Mouse (Mus musculus) hindbrain, embryonic 16.5 days (tissue): ENCODE measurements around the gene Cacng3. TPM values are rescaled to one million over a fixed set of nuclear protein-coding genes. Genes with fewer than 3 reads are reported as not detected.
A peak's percentile ranks its signal among the peaks of the same experiment; 100 is the strongest.

Source experiments
- ATAC-seq: fragments of 200-750 bp; cut with Nextera tagmentation; 2 replicates; pipeline ENCODE4 v1.8.0; 2017; ENCODE audit warnings: moderate TSS enrichment, moderate library complexity
- H3K27ac ChIP-seq: fragments of 300-500 bp; sonication (generic); 2 replicates; pipeline ENCODE4 v1.5.1; 2014; ENCODE audit warnings: low read depth, mild to moderate bottlenecking, control low read depth, low read length, moderate library complexity
- H3K27me3 ChIP-seq: fragments of 300-500 bp; sonication (generic); replicated peaks from 2 replicates; pipeline ENCODE4 v1.6.1; 2014; ENCODE audit warnings: low read length; ENCODE audit not compliant: control insufficient read depth, insufficient read depth
- H3K36me3 ChIP-seq: fragments of 300-500 bp; sonication (generic); 2 replicates; pipeline ENCODE4 v1.6.1; 2014; ENCODE audit warnings: mild to moderate bottlenecking, low read length, moderate library complexity, mixed read lengths; ENCODE audit not compliant: control insufficient read depth, insufficient read depth
- H3K4me1 ChIP-seq: fragments of 300-500 bp; sonication (generic); 2 replicates; pipeline ENCODE4 v1.6.1; 2014; ENCODE audit warnings: low read depth, low read length; ENCODE audit not compliant: control insufficient read depth, insufficient read depth
- H3K4me2 ChIP-seq: fragments of 300-500 bp; sonication (generic); 2 replicates; pipeline ENCODE4 v1.6.1; 2014; ENCODE audit warnings: mild to moderate bottlenecking, low read length, control low read depth, moderate library complexity
- H3K4me3 ChIP-seq: fragments of 300-500 bp; sonication (generic); 2 replicates; pipeline ENCODE4 v1.5.1; 2014; ENCODE audit warnings: mild to moderate bottlenecking, low read length, control low read depth, moderate library complexity
- H3K9ac ChIP-seq: fragments of 300-500 bp; sonication (generic); 2 replicates; pipeline ENCODE4 v1.6.1; 2014; ENCODE audit warnings: low read depth, mild to moderate bottlenecking, control low read depth, low read length, moderate library complexity
- H3K9me3 ChIP-seq: fragments of 300-500 bp; sonication (generic); 2 replicates; pipeline ENCODE4 v1.6.1; 2014; ENCODE audit warnings: mild to moderate bottlenecking, low read length, moderate library complexity; ENCODE audit not compliant: control insufficient read depth
- WGBS: fragments of 180-500 bp; shearing (Covaris S2); extraction: QIAGEN DNeasy Blood & Tissue Kit; methylation state at CpG from one replicate; pipeline ENCODE4 v1.1.7; 2014; 5-methylcytosine and 5-hydroxymethylcytosine counted together
- polyA plus RNA-seq: library from polyadenylated mRNA; unstranded; fragments of >200 nt; fragmentation: Nextera tagmentation; extraction: Ambion mirVana; gene quantifications from 2 replicates; pipeline ENCODE4 v1.2.1, GENCODE M21; 2015

The Cacng3 gene
- polyA plus RNA-seq, 1 experiment from 2014 or later = 29.5 TPM

DNA sequence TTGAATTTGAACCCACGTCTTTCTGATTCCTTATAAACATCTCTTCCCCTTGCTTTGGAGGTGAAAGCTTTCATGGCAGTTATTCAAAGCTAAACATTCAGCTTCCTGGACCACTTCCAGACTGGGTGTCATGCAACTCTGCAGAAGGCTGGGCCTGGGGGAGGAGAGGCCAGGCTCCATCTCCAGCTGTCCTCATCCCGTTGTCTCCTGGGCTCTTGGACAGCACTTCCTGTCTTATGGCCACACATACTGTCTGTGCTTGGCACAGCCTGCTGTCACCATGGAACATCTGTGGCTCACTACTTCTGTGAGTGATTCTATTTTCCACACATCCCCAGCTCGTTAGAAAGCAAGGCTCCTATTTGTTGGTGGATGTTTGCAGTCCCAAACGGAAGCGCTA, 31.5 kb downstream of the Cacng3 start:
- Histone ChIP-seq H3K4me3 (no peak overlapping the region), H3K9me3 (no peaks in the 10 kb centered on the region), H3K4me1 (no peaks in the 10 kb centered on the region), H3K36me3 (no peaks in the 10 kb centered on the region), H3K27me3 (no peaks in the 10 kb centered on the region), H3K9ac (no peak overlapping the region), H3K4me2 (no peak overlapping the region), H3K27ac (no peak overlapping the region)
- no peak for ATAC-seq
- WGBS = 70% methylated on average over 5 of the region's 5 CpGs

DNA sequence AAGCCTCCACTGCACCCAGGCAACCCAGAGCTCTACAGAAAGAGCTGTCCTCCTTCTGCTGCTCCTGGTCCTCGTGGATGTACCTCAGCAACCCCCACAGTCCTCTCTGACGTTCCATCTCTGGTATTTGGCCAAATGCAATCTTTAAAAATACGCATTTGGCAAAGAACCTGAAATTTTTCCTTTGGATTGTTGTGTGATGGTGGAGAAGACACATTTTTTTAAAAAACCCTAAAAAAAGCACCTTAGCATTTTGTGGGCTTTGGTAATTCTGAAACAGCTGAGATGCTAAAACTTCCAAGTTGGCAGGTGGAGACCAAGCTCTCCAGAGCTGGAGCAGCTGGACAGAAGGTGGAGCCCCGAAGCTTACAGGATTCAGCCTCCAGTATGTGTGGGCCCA, 32.2 kb downstream of the Cacng3 start:
- Histone ChIP-seq H3K36me3 (no peaks in the 10 kb centered on the region), H3K27ac (no peak overlapping the region), H3K9me3 (no peaks in the 10 kb centered on the region), H3K27me3 (no peaks in the 10 kb centered on the region), H3K4me3 (no peak overlapping the region), H3K4me1 (no peaks in the 10 kb centered on the region), H3K9ac (no peak overlapping the region), H3K4me2 (no peak overlapping the region)
- 86% methylated on average over 4 of the region's 4 CpGs for WGBS
- no peak for ATAC-seq

DNA sequence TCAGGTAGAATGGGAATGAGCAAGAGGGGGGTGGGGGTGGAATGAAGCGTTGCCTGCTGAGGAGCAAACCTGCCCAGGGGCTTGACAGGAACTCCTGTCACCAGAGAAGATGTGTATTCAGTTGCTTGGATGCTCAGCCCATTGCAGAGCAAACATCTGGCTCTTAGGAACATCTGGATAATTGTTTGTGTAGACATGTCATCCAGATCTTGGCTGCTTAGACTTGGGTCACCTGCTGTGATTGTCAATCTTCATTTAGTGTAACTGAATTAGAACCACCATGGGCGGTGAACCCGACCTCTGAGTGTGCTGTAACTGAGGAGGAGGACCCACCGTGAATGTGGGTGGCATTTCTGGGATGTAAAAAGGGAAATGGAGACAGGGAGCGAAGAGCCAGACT, 36.4 kb downstream of the Cacng3 start:
- 45% methylated on average over 5 of the region's 5 CpGs for WGBS
- Histone ChIP-seq H3K27me3 (no peaks in the 10 kb centered on the region), H3K27ac (no peak overlapping the region), H3K4me1 (no peaks in the 10 kb centered on the region), H3K9me3 (no peaks in the 10 kb centered on the region), H3K4me2 (no peak overlapping the region), H3K36me3 (no peaks in the 10 kb centered on the region), H3K4me3 (no peak overlapping the region), H3K9ac (no peak overlapping the region)
- ATAC-seq = no peak

DNA sequence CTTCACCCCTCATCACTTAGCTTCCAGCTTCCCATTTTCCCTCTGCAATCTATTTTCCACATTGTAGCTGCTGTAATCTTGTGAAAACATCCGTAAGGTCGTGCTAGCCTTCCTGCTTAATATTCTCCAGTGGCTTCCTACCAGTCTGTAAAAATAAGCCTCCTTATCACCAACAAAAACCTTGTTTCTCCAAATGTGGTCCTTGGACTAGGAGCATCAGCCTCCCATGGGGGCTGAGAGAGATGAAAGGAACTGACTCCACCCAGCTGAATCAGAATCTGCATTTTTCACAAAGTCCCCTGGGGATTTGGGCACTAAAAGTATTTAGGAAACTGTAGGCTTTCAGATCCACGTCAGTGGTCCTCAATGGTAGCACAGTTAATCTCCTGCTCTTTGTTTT, 46.0 kb downstream of the Cacng3 start:
- Histone ChIP-seq H3K36me3 (no peaks in the 10 kb centered on the region), H3K4me2 (no peak overlapping the region), H3K27ac (no peak overlapping the region), H3K9ac (no peak overlapping the region), H3K9me3 (no peaks in the 10 kb centered on the region), H3K4me3 (no peak overlapping the region), H3K27me3 (no peaks in the 10 kb centered on the region), H3K4me1 (no peaks in the 10 kb centered on the region; the same call in 1 of the 2 replicates)
- 32% methylated on average over 3 of the region's 3 CpGs for WGBS
- no peak for ATAC-seq

DNA sequence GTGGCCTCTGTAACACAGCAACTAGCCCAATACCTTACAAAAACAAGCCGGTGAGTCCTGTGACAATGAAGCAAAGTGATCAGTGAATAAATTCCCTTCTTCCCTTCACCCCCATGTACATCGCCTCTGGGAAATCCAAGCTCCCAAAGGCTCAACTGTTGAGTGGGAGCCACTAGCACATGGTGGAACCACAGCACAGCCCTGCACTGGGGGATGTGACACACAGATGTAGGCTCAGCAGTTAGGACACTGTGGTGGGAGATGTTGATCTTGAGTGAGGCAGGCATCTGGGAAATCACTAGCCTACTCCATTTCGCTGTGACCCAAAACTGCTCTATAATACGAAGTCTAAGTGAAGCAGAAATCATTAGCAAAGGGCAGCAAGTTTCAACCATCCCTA, 48.2 kb downstream of the Cacng3 start:
- ATAC-seq = no peak
- 87% methylated on average over 4 of the region's 4 CpGs for whole genome bisulfite sequencing

DNA sequence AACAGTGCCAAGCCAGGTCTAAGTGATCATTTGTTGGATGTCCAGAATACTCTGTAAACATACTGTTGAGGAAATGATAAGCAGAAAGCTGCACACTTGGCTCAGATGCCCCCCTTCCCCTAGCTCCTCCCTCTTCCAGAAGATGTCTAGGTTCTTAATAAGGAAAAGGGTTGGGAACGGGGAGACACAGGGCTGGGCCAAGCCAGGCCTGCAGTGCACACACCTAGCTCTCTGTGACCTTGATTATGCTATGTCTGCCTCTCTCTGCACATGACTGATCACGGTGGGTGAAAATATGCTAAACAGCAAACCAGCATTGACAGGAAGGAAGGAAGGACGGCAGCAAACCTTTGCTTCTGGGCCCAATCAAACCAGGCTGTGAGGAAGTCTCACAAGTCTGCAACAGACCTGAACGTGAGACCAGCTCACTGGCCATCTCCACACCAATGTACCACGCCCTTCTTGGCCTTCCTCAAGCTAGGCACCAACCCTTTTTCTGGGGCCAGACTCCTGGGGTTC, 53.1 kb downstream of the Cacng3 start:
- Histone ChIP-seq H3K9ac (no peak overlapping the region), H3K27me3 (no peaks in the 10 kb centered on the region), H3K4me1 (no peaks in the 10 kb centered on the region), H3K4me3 (no peak overlapping the region), H3K36me3 (no peaks in the 10 kb centered on the region), H3K27ac (no peak overlapping the region), H3K9me3 (no peaks in the 10 kb centered on the region), H3K4me2 (no peak overlapping the region)
- WGBS = 49% methylated on average over 5 of the region's 5 CpGs
- no peak for ATAC-seq

More for the DNA sequence above, 48.2 kb downstream of the Cacng3 start:
- Histone ChIP-seq H3K4me2 (no peak overlapping the region), H3K9me3 (no peaks in the 10 kb centered on the region), H3K4me3 (no peak overlapping the region), H3K27ac (no peak overlapping the region), H3K27me3 (no peaks in the 10 kb centered on the region), H3K4me1 (no peaks in the 10 kb centered on the region; the same call in 1 of the 2 replicates), H3K36me3 (no peaks in the 10 kb centered on the region), H3K9ac (no peak overlapping the region)

DNA sequence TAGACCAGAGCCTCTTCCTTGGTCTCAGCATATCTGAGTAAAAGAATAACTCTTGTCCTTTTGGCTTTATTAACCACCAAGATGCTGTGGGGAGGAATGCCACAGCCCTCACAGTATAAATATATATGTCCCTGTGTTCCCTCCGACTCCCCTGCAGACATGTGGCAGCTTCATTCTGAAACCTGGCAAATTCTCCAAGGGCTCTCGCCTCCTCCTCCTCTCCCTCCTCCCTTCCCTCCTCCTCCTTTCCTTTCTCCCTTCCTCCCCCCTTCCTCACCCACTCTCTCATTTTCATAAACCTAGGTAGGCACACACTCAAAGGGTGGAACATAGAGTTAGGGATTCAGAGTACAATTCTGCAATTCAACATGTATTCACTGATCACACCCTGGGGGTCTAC, 56.1 kb downstream of the Cacng3 start:
- no peak for ATAC-seq
- no peaks in the 10 kb centered on the region for H3K27me3 ChIP-seq
- WGBS = 77% methylated on average over 2 of the region's 2 CpGs
- no peak overlapping the region for H3K4me3 ChIP-seq
- H3K36me3 ChIP-seq = no peaks in the 10 kb centered on the region
- H3K9me3 ChIP-seq = no peaks in the 10 kb centered on the region
- no peak overlapping the region for H3K27ac ChIP-seq
- H3K9ac ChIP-seq = no peak overlapping the region
- H3K4me1 ChIP-seq = no peaks in the 10 kb centered on the region
- no peak overlapping the region for H3K4me2 ChIP-seq

DNA sequence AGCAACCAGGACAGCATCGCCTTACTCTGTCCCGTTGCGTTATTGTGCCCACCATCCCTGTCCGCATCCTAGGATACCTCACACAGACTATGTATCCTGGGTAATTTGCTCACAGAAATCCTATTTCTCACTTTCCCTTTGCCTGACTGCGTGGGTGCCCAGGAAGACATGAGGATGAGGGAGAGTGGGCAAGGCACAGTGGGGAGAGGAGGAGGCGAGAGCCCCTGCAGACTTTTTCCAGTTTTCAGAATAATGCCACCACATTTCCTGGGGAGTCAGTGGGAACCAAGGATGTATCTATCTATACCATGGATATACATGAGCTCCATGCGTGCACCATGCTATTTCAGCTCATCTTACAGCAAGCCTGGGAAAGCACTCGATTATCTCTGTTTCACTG, 57.9 kb downstream of the Cacng3 start:
- H3K9me3 ChIP-seq = no peaks in the 10 kb centered on the region
- 92% methylated on average over 8 of the region's 8 CpGs for WGBS
- no peak for ATAC-seq

DNA sequence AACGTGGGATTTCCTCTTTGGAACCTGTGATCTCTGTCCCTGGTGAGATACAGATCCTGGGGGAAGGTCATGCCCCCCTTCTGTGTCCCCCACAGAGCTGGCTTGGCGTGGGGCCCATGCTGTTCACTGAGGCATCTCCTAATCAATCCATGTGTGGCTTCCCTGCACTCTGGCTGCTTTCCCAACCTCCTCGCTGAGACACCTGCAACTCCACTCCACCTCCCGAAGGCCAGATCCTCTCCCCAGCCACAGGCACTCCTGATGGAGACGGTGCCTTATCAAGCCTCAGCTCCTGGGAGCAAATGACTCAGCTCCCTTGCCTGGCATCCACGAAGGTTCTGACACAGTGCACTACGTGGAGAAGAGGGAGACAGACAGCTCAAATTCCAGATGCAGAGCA, 58.6 kb downstream of the Cacng3 start:
- Histone ChIP-seq H3K27me3 (no peaks in the 10 kb centered on the region), H3K4me1 (no peaks in the 10 kb centered on the region), H3K9ac (no peak overlapping the region), H3K9me3 (no peaks in the 10 kb centered on the region), H3K36me3 (no peaks in the 10 kb centered on the region), H3K4me2 (no peak overlapping the region), H3K4me3 (no peak overlapping the region), H3K27ac (no peak overlapping the region)
- WGBS = 39% methylated on average over 7 of the region's 7 CpGs
- ATAC-seq = no peak

More for the DNA sequence above, 57.9 kb downstream of the Cacng3 start:
- no peak overlapping the region for H3K9ac ChIP-seq
- no peak overlapping the region for H3K27ac ChIP-seq
- no peak overlapping the region for H3K4me2 ChIP-seq
- H3K27me3 ChIP-seq = no peaks in the 10 kb centered on the region
- no peaks in the 10 kb centered on the region for H3K4me1 ChIP-seq
- no peak overlapping the region for H3K4me3 ChIP-seq
- no peaks in the 10 kb centered on the region for H3K36me3 ChIP-seq

DNA sequence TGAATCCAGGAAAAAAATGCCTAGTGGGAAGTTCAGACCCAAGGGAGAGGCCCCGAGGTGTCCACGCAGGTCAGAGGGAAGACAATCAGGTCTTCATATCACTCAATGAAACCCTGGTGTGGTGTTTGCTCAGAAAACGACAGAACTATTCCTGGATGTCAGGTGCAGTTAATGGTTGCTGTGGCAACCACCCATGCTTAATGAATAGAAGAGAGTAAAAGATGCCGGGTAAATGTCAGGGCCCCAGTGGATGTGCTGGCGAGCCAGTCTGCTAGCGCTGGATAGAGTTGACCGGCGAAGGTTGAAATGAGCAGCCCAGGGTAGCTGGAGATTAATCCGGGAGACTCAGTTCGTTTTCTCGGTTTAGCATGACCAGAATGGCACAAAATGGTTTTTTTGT, 65.0 kb downstream of the Cacng3 start:
- Histone ChIP-seq H3K4me2 (no peak overlapping the region), H3K9ac (no peak overlapping the region), H3K27ac (no peak overlapping the region), H3K4me1 (no peaks in the 10 kb centered on the region), H3K4me3 (no peak overlapping the region), H3K9me3 (no peaks in the 10 kb centered on the region), H3K27me3 (no peaks in the 10 kb centered on the region), H3K36me3 (no peaks in the 10 kb centered on the region)
- ATAC-seq = peak; percentile 37; the same call in 1 of the 2 replicates
- 37% methylated on average over 11 of the region's 11 CpGs for WGBS
